Mouse (Mus musculus) lung, embryonic 14.5 days (tissue): Measurements from ENCODE around the gene Sema4f. TPM values are rescaled to one million over a fixed set of nuclear protein-coding genes. Genes with fewer than 3 reads are reported as not detected.

Experiments
- ATAC-seq: fragments of 200-750 bp; cut with Nextera tagmentation; 2 replicates; pipeline ENCODE4 v1.8.0; 2017; ENCODE audit warnings: mild to moderate bottlenecking, moderate TSS enrichment, moderate library complexity; ENCODE audit not compliant: insufficient read depth
- DNase-seq: peaks from one replicate; pipeline ENCODE4 v3.0.0-alpha.2; 2015
- H3K27ac ChIP-seq: fragments of 300-500 bp; sonication (generic); 2 replicates; pipeline ENCODE4 v1.5.1; 2014; ENCODE audit warnings: low read depth, mild to moderate bottlenecking, moderate library complexity
- H3K27me3 ChIP-seq: fragments of 300-500 bp; sonication (generic); 2 replicates; pipeline ENCODE4 v1.6.1; 2014; ENCODE audit warnings: low read length, control low read depth; ENCODE audit not compliant: insufficient read depth
- H3K36me3 ChIP-seq: fragments of 300-500 bp; sonication (generic); 2 replicates; pipeline ENCODE4 v1.6.1; 2014; ENCODE audit warnings: control low read depth; ENCODE audit not compliant: insufficient read depth
- H3K4me1 ChIP-seq: fragments of 300-500 bp; sonication (generic); 2 replicates; pipeline ENCODE4 v1.6.1; 2014; ENCODE audit warnings: antibody characterized with exemption, control low read depth; ENCODE audit not compliant: insufficient read depth
- H3K4me2 ChIP-seq: fragments of 300-500 bp; sonication (generic); 2 replicates; pipeline ENCODE4 v1.6.1; 2014; ENCODE audit warnings: mild to moderate bottlenecking
- H3K4me3 ChIP-seq: fragments of 300-500 bp; sonication (generic); 2 replicates; pipeline ENCODE4 v1.5.1; 2014; ENCODE audit warnings: low read depth, low read length
- H3K9ac ChIP-seq: fragments of 300-500 bp; sonication (generic); 2 replicates; pipeline ENCODE4 v1.6.1; 2014
- H3K9me3 ChIP-seq: fragments of 300-500 bp; sonication (generic); 2 replicates; pipeline ENCODE4 v1.6.1; 2016; ENCODE audit warnings: low read depth, low read length, control low read depth
- CTCF ChIP-seq: IDR thresholded peaks from 2 replicates; pipeline ENCODE4 v1.5.1; 2016; ENCODE audit warnings: antibody characterized with exemption, low read depth
- WGBS: fragments of 180-500 bp; shearing (Covaris S2); extraction: QIAGEN DNeasy Blood & Tissue Kit; methylation state at CpG from one replicate; pipeline ENCODE4 v1.1.7; 2014; 5-methylcytosine and 5-hydroxymethylcytosine counted together
- polyA plus RNA-seq: library from polyadenylated mRNA; unstranded; fragments of >200 nt; fragmentation: Nextera tagmentation; extraction: Ambion mirVana; gene quantifications from 2 replicates; pipeline ENCODE4 v1.2.1, GENCODE M21; 2014

Sema4f gene
- polyA plus RNA-seq, 1 experiment from 2014 or later = 10.0 TPM

- no peak overlapping the region for H3K4me2 ChIP-seq
- 11% methylated on average over 5 of the region's 5 CpGs for WGBS
- no peak for TF ChIP-seq CTCF
- no peaks in the 10 kb centered on the region for H3K9me3 ChIP-seq
- no peaks in the 10 kb centered on the region for H3K36me3 ChIP-seq
- no peaks in the 10 kb centered on the region for H3K4me1 ChIP-seq
- no peak overlapping the region for H3K4me3 ChIP-seq
- H3K27me3 ChIP-seq = no peaks in the 10 kb centered on the region
- no peak for ATAC-seq
- peak; percentile 51 for DNase-seq
- no peak overlapping the region for H3K9ac ChIP-seq
- no peak overlapping the region for H3K27ac ChIP-seq
Observed at GRCm38 (mm10) chr6:82871632-82872331, 67.8 kb downstream of the Sema4f start.

DNA sequence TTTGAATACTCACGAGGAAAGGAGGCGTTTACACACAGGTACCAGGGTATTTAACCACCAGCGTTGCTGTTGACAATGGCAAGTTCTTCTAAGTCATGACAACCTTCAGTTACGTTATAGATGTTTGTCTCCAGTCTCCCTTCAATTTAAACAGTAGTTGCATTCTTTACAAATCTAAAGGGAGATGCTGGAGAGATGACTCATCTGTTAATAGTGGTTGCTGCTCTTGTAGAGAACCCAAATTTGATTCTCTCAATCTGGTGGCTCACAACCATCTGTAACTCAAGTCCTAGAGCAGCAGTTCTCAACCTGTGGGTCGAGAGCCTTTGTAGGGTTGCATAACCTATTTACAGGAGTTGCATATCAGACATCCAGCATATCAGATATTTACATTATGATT is 71.1 kb downstream of the Sema4f start:
- H3K4me2 ChIP-seq = no peak overlapping the region
- no peak overlapping the region for H3K4me3 ChIP-seq
- WGBS = 69% methylated on average over 5 of the region's 5 CpGs
- H3K9ac ChIP-seq = no peak overlapping the region
- H3K4me1 ChIP-seq = no peaks in the 10 kb centered on the region
- no peak for ATAC-seq
- no peaks in the 10 kb centered on the region; the same call in 1 of the 2 replicates for H3K9me3 ChIP-seq
- no peaks in the 10 kb centered on the region for H3K36me3 ChIP-seq
- no peak for DNase-seq
- no peak overlapping the region for H3K27ac ChIP-seq
- TF ChIP-seq CTCF = no peak
- H3K27me3 ChIP-seq = no peaks in the 10 kb centered on the region

DNA sequence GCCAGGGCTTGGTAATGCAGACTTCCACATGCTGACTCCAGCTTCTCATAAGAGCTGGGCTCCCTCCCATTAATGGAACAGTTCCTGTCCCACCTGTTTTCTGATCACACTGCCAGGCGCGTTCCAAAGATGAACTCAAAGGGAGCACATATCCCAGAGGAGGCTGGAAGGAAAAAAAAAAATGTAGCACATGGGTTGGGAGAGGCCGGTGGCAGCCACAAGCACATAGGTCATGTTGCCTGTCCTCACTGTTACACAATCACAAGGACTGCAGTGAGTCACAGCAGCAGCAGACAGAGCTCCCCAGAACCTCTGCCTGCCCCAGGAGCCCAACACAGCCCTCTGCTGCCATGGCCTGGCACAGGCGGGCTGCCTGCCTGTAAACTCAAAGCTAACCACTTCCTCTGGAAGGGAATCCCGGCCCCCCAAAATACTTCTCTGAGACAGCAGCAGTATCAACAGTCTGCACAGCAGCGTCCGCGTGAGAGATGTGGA is 76.1 kb downstream of the Sema4f start:
- Histone ChIP-seq H3K27me3 (no peaks in the 10 kb centered on the region), H3K27ac (no peak overlapping the region), H3K4me2 (no peak overlapping the region), H3K9me3 (no peaks in the 10 kb centered on the region; the same call in 1 of the 2 replicates), H3K4me1 (no peaks in the 10 kb centered on the region), H3K36me3 (no peaks in the 10 kb centered on the region), H3K4me3 (no peak overlapping the region), H3K9ac (no peak overlapping the region)
- ATAC-seq (no peak), DNase-seq (no peak)
- TF ChIP-seq CTCF = no peak
- 69% methylated on average over 8 of the region's 8 CpGs for WGBS

DNA sequence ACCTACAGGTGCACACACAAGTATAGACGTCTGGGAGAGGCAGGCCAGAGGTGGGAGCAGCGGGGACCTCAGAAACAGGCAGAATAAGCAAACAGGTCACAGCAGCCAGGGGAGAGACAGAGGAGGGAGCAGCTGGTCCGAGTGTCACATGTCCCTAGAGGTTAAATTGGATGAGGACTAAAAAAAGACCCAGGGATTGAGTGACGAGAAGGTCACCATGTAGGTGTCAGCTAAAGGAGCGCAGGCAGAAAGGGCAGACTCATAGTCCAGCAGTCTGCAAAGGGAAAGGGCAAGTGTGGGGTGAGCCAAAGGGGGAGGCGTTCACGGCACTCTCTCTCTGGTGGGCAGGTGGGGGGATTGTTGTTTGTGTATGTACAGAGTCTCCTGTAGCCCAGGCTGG is 77.1 kb downstream of the Sema4f start:
- H3K4me2 ChIP-seq = no peak overlapping the region
- no peak for DNase-seq
- no peak overlapping the region for H3K27ac ChIP-seq
- H3K9ac ChIP-seq = no peak overlapping the region
- TF ChIP-seq CTCF = no peak
- ATAC-seq = no peak
- no peaks in the 10 kb centered on the region for H3K27me3 ChIP-seq
- H3K9me3 ChIP-seq = no peaks in the 10 kb centered on the region; the same call in 1 of the 2 replicates
- H3K4me3 ChIP-seq = no peak overlapping the region
- no peaks in the 10 kb centered on the region for H3K36me3 ChIP-seq
- WGBS = 41% methylated on average over 7 of the region's 7 CpGs
- H3K4me1 ChIP-seq = no peaks in the 10 kb centered on the region

DNA sequence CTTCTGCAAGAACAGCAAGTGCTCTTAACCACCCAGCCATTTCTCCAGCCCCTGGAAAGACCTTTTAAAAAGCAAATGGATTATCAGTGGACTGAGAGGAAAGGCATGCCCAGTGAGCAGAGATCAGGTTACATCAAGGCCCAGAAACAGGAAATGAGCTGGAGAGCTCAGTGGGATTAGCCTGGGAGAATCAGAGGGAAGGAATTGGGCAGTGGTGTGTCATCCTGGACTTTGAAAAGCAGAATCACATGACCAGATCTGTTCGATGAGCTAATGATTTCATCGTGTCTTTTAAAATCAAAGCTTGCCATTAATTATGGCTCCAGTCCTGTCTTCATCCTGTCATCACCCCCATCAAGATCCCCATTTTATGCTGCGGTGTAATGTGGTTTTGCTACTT is 77.5 kb downstream of the Sema4f start:
- Histone ChIP-seq H3K9ac (no peak overlapping the region), H3K4me1 (no peaks in the 10 kb centered on the region), H3K27ac (no peak overlapping the region), H3K4me2 (no peak overlapping the region), H3K27me3 (no peaks in the 10 kb centered on the region), H3K36me3 (no peaks in the 10 kb centered on the region), H3K9me3 (no peaks in the 10 kb centered on the region; the same call in 1 of the 2 replicates), H3K4me3 (no peak overlapping the region)
- no peak for TF ChIP-seq CTCF
- WGBS = 48% methylated on average over 3 of the region's 3 CpGs
- DNase-seq (no peak), ATAC-seq (no peak)

Other genes starting within 250 kb of the Sema4f start
- gene Pole4, start 234.4 kb downstream of the Sema4f start, polyA plus RNA-seq = 116 and 119 TPM in 2 replicates
- gene Hk2, start 165.3 kb downstream of the Sema4f start, polyA plus RNA-seq = 22.4 and 23.5 TPM in 2 replicates
- 1.1 TPM in 2 replicates for gene M1ap, start 7.1 kb upstream of the Sema4f start, polyA plus RNA-seq
- 11.9 and 12.0 TPM in 2 replicates for gene Dok1, start 93.7 kb upstream of the Sema4f start, polyA plus RNA-seq
- 19.5 and 19.8 TPM in 2 replicates for gene Loxl3, start 94.4 kb upstream of the Sema4f start, polyA plus RNA-seq
- gene Aup1, start 114.8 kb upstream of the Sema4f start, polyA plus RNA-seq = 134 and 144 TPM in 2 replicates
- 44.0 and 45.0 TPM in 2 replicates for gene Htra2, start 115.5 kb upstream of the Sema4f start, polyA plus RNA-seq
- gene Dqx1, start 118.1 kb upstream of the Sema4f start, polyA plus RNA-seq = 0.62 and 1.3 TPM in 2 replicates
- gene Tlx2, start 130.5 kb upstream of the Sema4f start, polyA plus RNA-seq = 0.25 and 0.95 TPM in 2 replicates
- gene Pcgf1, start 138.1 kb upstream of the Sema4f start, polyA plus RNA-seq = 28.5 and 29.9 TPM in 2 replicates
- gene Lbx2, start 146.6 kb upstream of the Sema4f start, polyA plus RNA-seq = 0.84 and 0.89 TPM in 2 replicates
- gene Ccdc142, start 161.8 kb upstream of the Sema4f start, polyA plus RNA-seq = 2.6 and 3.0 TPM in 2 replicates
- 2.3 and 2.9 TPM in 2 replicates for gene Gm42688, start 161.8 kb upstream of the Sema4f start, polyA plus RNA-seq
- 134 TPM in 2 replicates for gene Mrpl53, start 169.3 kb upstream of the Sema4f start, polyA plus RNA-seq
- 53.7 and 66.6 TPM in 2 replicates for gene Mogs, start 175.7 kb upstream of the Sema4f start, polyA plus RNA-seq
- gene Wbp1, start 181.8 kb upstream of the Sema4f start, polyA plus RNA-seq = 86.0 and 91.5 TPM in 2 replicates
- gene Ino80b, start 185.7 kb upstream of the Sema4f start, polyA plus RNA-seq = 12.7 and 13.3 TPM in 2 replicates
- 22.7 and 26.7 TPM in 2 replicates for gene Rtkn, start 195.7 kb upstream of the Sema4f start, polyA plus RNA-seq
- 5.6 and 8.5 TPM in 2 replicates for gene Wdr54, start 216.6 kb upstream of the Sema4f start, polyA plus RNA-seq
- 0.96 and 1.3 TPM in 2 replicates for gene 1700003E16Rik, start 216.6 kb upstream of the Sema4f start, polyA plus RNA-seq
- gene Dctn1, start 226.2 kb upstream of the Sema4f start, polyA plus RNA-seq = 91.6 and 94.1 TPM in 2 replicates